Mouse (Mus musculus): ENCODE measurements around the gene Ocrl.

GRCm38 (mm10) chrX:47977078-47977477 lies 64.9 kb downstream of the Ocrl start:
- TF ChIP-seq GATA1 (IDR thresholded peaks at IDR 0.05; ENCODE audit: low read length): no peak
- TF ChIP-seq TAL1 (IDR thresholded peaks at IDR 0.05; ENCODE audit: low read length): no peak

All from erythroblast, embryonic 14.5 days (primary cell).